In genomic region chr6:101215436-101215791, GRCm38 (mm10) we compare ENCODE assay signal across 13 mouse cellular contexts.
DNase-seq lines count a peak whose midpoint lies in the region; ATAC-seq lines count a peak whose summit lies in the region.
"Had no signal": no experiment of that assay in that cellular context is flagged by ENCODE, and none has a peak within 500 bp of the region (broad histone marks: within the 10 kb centered on the region; RNA-seq: fewer than 3 reads in every experiment).

No protein-coding gene starts in this region.

- DNase-seq in embryonic facial prominence, embryonic 14.5 days (ENCODE audit: low spot score): peak; percentile 42
- DNase-seq in embryonic facial prominence, embryonic 10.5 days (ENCODE audit: low spot score): no peak
- DNase-seq in neural tube, embryonic 10.5 days (ENCODE audit: extremely low spot score, low spot score): no peak
- DNase-seq in intestine, embryonic 14.5 days (ENCODE audit: low spot score): peak; percentile 68
- DNase-seq in c-Kit-positive CD71-positive TER-119-positive erythroid progenitor cells, embryonic 14.5 days (ENCODE audit: low spot score): no peak
- DNase-seq in midbrain, embryonic 11.5 days (ENCODE audit: low spot score, missing footprints): no peak
- DNase-seq: B cell, adult 2 months; cerebellum, adult 8-10 months; kidney, adult 8-10 months; midbrain, embryonic 14.5 days had no signal

- peaks cover 4% of the 10 kb centered on the region for H3K4me1 ChIP-seq in embryonic facial prominence, embryonic 14.5 days (ENCODE audit: control insufficient read depth, insufficient read depth, low read length)
- peaks cover 3% of the 10 kb centered on the region; the same call in 1 of the 2 replicates for H3K4me1 ChIP-seq in embryonic facial prominence, embryonic 10.5 days
- H3K4me1 ChIP-seq in neural tube, embryonic 13.5 days (replicated peaks): peaks cover 17% of the 10 kb centered on the region; the same call in 1 of the 2 replicates
- peaks cover 22% of the 10 kb centered on the region for H3K4me1 ChIP-seq in intestine, embryonic 14.5 days (replicated peaks; ENCODE audit: control insufficient read depth, insufficient read depth, low read length)
- H3K4me1 ChIP-seq in stomach, embryonic 14.5 days (ENCODE audit: control insufficient read depth, insufficient read depth, low read length): peaks cover 9% of the 10 kb centered on the region
- H3K4me1 ChIP-seq in midbrain, embryonic 11.5 days (ENCODE audit: control insufficient read depth, insufficient read depth, low read length): no peaks in the 10 kb centered on the region

- no peak overlapping the region for H3K27ac ChIP-seq in embryonic facial prominence, embryonic 14.5 days (replicated peaks; ENCODE audit: low read depth, low read length)
- H3K27ac ChIP-seq in embryonic facial prominence, embryonic 10.5 days (replicated peaks): no peak overlapping the region
- peak overlapping the region; percentile 9; the same call in 1 of the 2 replicates for H3K27ac ChIP-seq in neural tube, embryonic 13.5 days (replicated peaks)
- H3K27ac ChIP-seq in intestine, embryonic 14.5 days (ENCODE audit: low read depth): no peak overlapping the region
- H3K27ac ChIP-seq in stomach, embryonic 14.5 days (ENCODE audit: low read length): peak overlapping the region; percentile 11; the same call in 1 of the 2 replicates
- H3K27ac ChIP-seq in midbrain, embryonic 11.5 days (ENCODE audit: low read depth, low read length): no peak overlapping the region
- H3K27ac ChIP-seq: limb, embryonic 10.5 days had no signal

- no peaks in the 10 kb centered on the region for H3K27me3 ChIP-seq in embryonic facial prominence, embryonic 14.5 days (replicated peaks; ENCODE audit: control insufficient read depth, insufficient read depth, low read length)
- no peaks in the 10 kb centered on the region for H3K27me3 ChIP-seq in embryonic facial prominence, embryonic 10.5 days (replicated peaks; ENCODE audit: low read depth, poor library complexity, severe bottlenecking)
- H3K27me3 ChIP-seq in neural tube, embryonic 13.5 days: no peaks in the 10 kb centered on the region
- no peaks in the 10 kb centered on the region for H3K27me3 ChIP-seq in intestine, embryonic 14.5 days (replicated peaks; ENCODE audit: control insufficient read depth, insufficient read depth, low read length)
- no peaks in the 10 kb centered on the region for H3K27me3 ChIP-seq in stomach, embryonic 14.5 days (ENCODE audit: control insufficient read depth, insufficient read depth, low read length)
- H3K27me3 ChIP-seq in midbrain, embryonic 11.5 days (ENCODE audit: control insufficient read depth, insufficient read depth, low read length): no peaks in the 10 kb centered on the region

- 0 out of 2 replicates have a peak overlapping the region, but pooled peaks have one; percentile 10 for H3K9ac ChIP-seq in embryonic facial prominence, embryonic 14.5 days (ENCODE audit: low read depth, low read length)
- H3K9ac ChIP-seq in neural tube, embryonic 13.5 days: no peak overlapping the region
- H3K9ac ChIP-seq in intestine, embryonic 14.5 days (ENCODE audit: low read length): no peak overlapping the region
- no peak overlapping the region for H3K9ac ChIP-seq in stomach, embryonic 14.5 days (replicated peaks; ENCODE audit: low read depth, low read length)
- H3K9ac ChIP-seq in midbrain, embryonic 11.5 days (ENCODE audit: low read length): no peak overlapping the region

- H3K4me3 ChIP-seq in embryonic facial prominence, embryonic 14.5 days (ENCODE audit: low read depth, low read length): no peak overlapping the region
- H3K4me3 ChIP-seq in embryonic facial prominence, embryonic 10.5 days: no peak overlapping the region
- no peak overlapping the region for H3K4me3 ChIP-seq in neural tube, embryonic 13.5 days
- no peak overlapping the region for H3K4me3 ChIP-seq in intestine, embryonic 14.5 days (ENCODE audit: low read depth, low read length)
- H3K4me3 ChIP-seq in stomach, embryonic 14.5 days (ENCODE audit: low read depth, low read length): no peak overlapping the region
- H3K4me3 ChIP-seq in midbrain, embryonic 11.5 days (ENCODE audit: low read depth, low read length): no peak overlapping the region
- H3K4me3 ChIP-seq: limb, embryonic 10.5 days had no signal

- WGBS in embryonic facial prominence, embryonic 14.5 days: 69% methylated on average over 16 of the region's 16 CpGs
- 80% methylated on average over 16 of the region's 16 CpGs for WGBS in embryonic facial prominence, embryonic 10.5 days
- 56% methylated on average over 16 of the region's 16 CpGs for WGBS in neural tube, embryonic 13.5 days
- 18% methylated on average over 16 of the region's 16 CpGs for WGBS in intestine, embryonic 14.5 days
- 32% methylated on average over 16 of the region's 16 CpGs for WGBS in stomach, embryonic 14.5 days
- WGBS in midbrain, embryonic 11.5 days: 75% methylated on average over 16 of the region's 16 CpGs

- H3K36me3 ChIP-seq in embryonic facial prominence, embryonic 14.5 days (ENCODE audit: control insufficient read depth, insufficient read depth, low read length): no peaks in the 10 kb centered on the region
- no peaks in the 10 kb centered on the region for H3K36me3 ChIP-seq in embryonic facial prominence, embryonic 10.5 days (replicated peaks)
- no peaks in the 10 kb centered on the region for H3K36me3 ChIP-seq in neural tube, embryonic 13.5 days
- no peaks in the 10 kb centered on the region for H3K36me3 ChIP-seq in intestine, embryonic 14.5 days (ENCODE audit: control insufficient read depth, insufficient read depth, low read length)
- H3K36me3 ChIP-seq in stomach, embryonic 14.5 days (ENCODE audit: control insufficient read depth, insufficient read depth, low read length): no peaks in the 10 kb centered on the region
- no peaks in the 10 kb centered on the region for H3K36me3 ChIP-seq in midbrain, embryonic 11.5 days (ENCODE audit: control insufficient read depth, insufficient read depth, low read length)
- H3K36me3 ChIP-seq: limb, embryonic 10.5 days had no signal

- peak; percentile 49; the same call in 1 of the 2 replicates for ATAC-seq in embryonic facial prominence, embryonic 14.5 days (ENCODE audit: low read depth)
- no peak for ATAC-seq in neural tube, embryonic 13.5 days (ENCODE audit: low read depth)
- ATAC-seq in intestine, embryonic 14.5 days (replicated peaks; ENCODE audit: low FRiP score, low TSS enrichment, low read depth): peak; percentile 52
- ATAC-seq in stomach, embryonic 14.5 days (ENCODE audit: insufficient number of reproducible peaks, insufficient read depth, low FRiP score, low read depth): peak; percentile 46; the same call in 1 of the 2 replicates
- ATAC-seq in midbrain, embryonic 11.5 days (ENCODE audit: low FRiP score): no peak

- H3K9me3 ChIP-seq in embryonic facial prominence, embryonic 14.5 days (ENCODE audit: control insufficient read depth, low read length): no peaks in the 10 kb centered on the region
- no peaks in the 10 kb centered on the region for H3K9me3 ChIP-seq in embryonic facial prominence, embryonic 10.5 days
- no peaks in the 10 kb centered on the region for H3K9me3 ChIP-seq in neural tube, embryonic 13.5 days
- no peaks in the 10 kb centered on the region for H3K9me3 ChIP-seq in intestine, embryonic 14.5 days (ENCODE audit: control insufficient read depth, low read length)
- H3K9me3 ChIP-seq in stomach, embryonic 14.5 days (ENCODE audit: control insufficient read depth, low read depth, low read length): no peaks in the 10 kb centered on the region
- H3K9me3 ChIP-seq in midbrain, embryonic 11.5 days (ENCODE audit: control insufficient read depth, low read length): no peaks in the 10 kb centered on the region
- H3K9me3 ChIP-seq: limb, embryonic 10.5 days had no signal

- no peak overlapping the region for H3K4me2 ChIP-seq in embryonic facial prominence, embryonic 14.5 days (ENCODE audit: low read depth, low read length)
- H3K4me2 ChIP-seq in neural tube, embryonic 13.5 days: no peak overlapping the region
- peak overlapping the region; percentile 33 for H3K4me2 ChIP-seq in intestine, embryonic 14.5 days (ENCODE audit: low read length)
- H3K4me2 ChIP-seq in stomach, embryonic 14.5 days (replicated peaks; ENCODE audit: low read depth, low read length): peak overlapping the region; percentile 17; the same call in 1 of the 2 replicates
- H3K4me2 ChIP-seq in midbrain, embryonic 11.5 days: no peak overlapping the region

Comparison
In these comparisons a context has a peak if more than half of its experiments do, and no peak if none do; other contexts are left out.
1. DNase-seq: peak in embryonic facial prominence, embryonic 14.5 days (single experiment) and intestine, embryonic 14.5 days (single experiment); none in embryonic facial prominence, embryonic 10.5 days (single experiment), neural tube, embryonic 10.5 days (single experiment), c-Kit-positive CD71-positive TER-119-positive erythroid progenitor cells, embryonic 14.5 days (single experiment) and midbrain, embryonic 11.5 days (single experiment).
2. ATAC-seq: peak in embryonic facial prominence, embryonic 14.5 days (single experiment), intestine, embryonic 14.5 days (single experiment) and stomach, embryonic 14.5 days (single experiment); none in neural tube, embryonic 13.5 days (single experiment) and midbrain, embryonic 11.5 days (single experiment).
3. H3K27ac ChIP-seq: peak in neural tube, embryonic 13.5 days (single experiment) and stomach, embryonic 14.5 days (single experiment); none in embryonic facial prominence, embryonic 14.5 days (single experiment), embryonic facial prominence, embryonic 10.5 days (single experiment), intestine, embryonic 14.5 days (single experiment) and midbrain, embryonic 11.5 days (single experiment).
4. H3K4me2 ChIP-seq: peak in intestine, embryonic 14.5 days (single experiment) and stomach, embryonic 14.5 days (single experiment); none in embryonic facial prominence, embryonic 14.5 days (single experiment), neural tube, embryonic 13.5 days (single experiment) and midbrain, embryonic 11.5 days (single experiment).